ENCODE assay signal across 21 mouse cellular contexts in genomic region chr5:30518547-30518946, GRCm38 (mm10). TPM values are rescaled to one million over a fixed set of nuclear protein-coding genes. Genes with fewer than 3 reads are reported as not detected.
DNase-seq lines count a peak whose midpoint lies in the region; ATAC-seq and TF ChIP-seq lines count a peak whose summit lies in the region.
"Had no signal": no experiment of that assay in that cellular context is flagged by ENCODE, and none has a peak within 500 bp of the region (broad histone marks: within the 10 kb centered on the region; RNA-seq: fewer than 3 reads in every experiment).

No protein-coding gene starts in this region.

- 0 out of 2 replicates have a peak overlapping the region, but pooled peaks have one; percentile 1 for H3K9ac ChIP-seq in heart, embryonic 11.5 days (ENCODE audit: low read depth, low read length)
- H3K9ac ChIP-seq in stomach, embryonic 14.5 days (replicated peaks; ENCODE audit: low read depth, low read length), result no peak overlapping the region
- no peak overlapping the region for H3K9ac ChIP-seq in stomach, postnatal 0 days (ENCODE audit: low read length)
- H3K9ac ChIP-seq in liver, embryonic 12.5 days, result no peak overlapping the region
- H3K9ac ChIP-seq in stomach, embryonic 16.5 days (ENCODE audit: low read length), result no peak overlapping the region; the same call in 1 of the 2 replicates
- no peak overlapping the region for H3K9ac ChIP-seq in forebrain, embryonic 11.5 days (ENCODE audit: low read length)
- H3K9ac ChIP-seq: forebrain, embryonic 13.5 days had no signal

- no peaks in the 10 kb centered on the region for H3K36me3 ChIP-seq in heart, embryonic 11.5 days (ENCODE audit: control insufficient read depth, insufficient read depth, low read length)
- no peaks in the 10 kb centered on the region for H3K36me3 ChIP-seq in stomach, embryonic 14.5 days (ENCODE audit: control insufficient read depth, insufficient read depth, low read length)
- H3K36me3 ChIP-seq in stomach, postnatal 0 days (ENCODE audit: control insufficient read depth, insufficient read depth, low read length), result no peaks in the 10 kb centered on the region
- no peaks in the 10 kb centered on the region for H3K36me3 ChIP-seq in liver, embryonic 12.5 days
- H3K36me3 ChIP-seq in stomach, embryonic 16.5 days (ENCODE audit: control insufficient read depth, insufficient read depth, low read length), result no peaks in the 10 kb centered on the region
- no peaks in the 10 kb centered on the region for H3K36me3 ChIP-seq in forebrain, embryonic 11.5 days (ENCODE audit: control insufficient read depth, insufficient read depth, low read length)

- WGBS in heart, embryonic 11.5 days (ENCODE audit: insufficient replicate concordance), result 67% methylated on average over 6 of the region's 6 CpGs
- 61% methylated on average over 6 of the region's 6 CpGs for WGBS in stomach, embryonic 14.5 days
- WGBS in stomach, postnatal 0 days, result 52% methylated on average over 6 of the region's 6 CpGs
- WGBS in liver, embryonic 12.5 days (ENCODE audit: insufficient replicate concordance), result 41% methylated on average over 6 of the region's 6 CpGs
- WGBS in stomach, embryonic 16.5 days, result 58% methylated on average over 6 of the region's 6 CpGs
- WGBS in forebrain, embryonic 11.5 days, result 81% methylated on average over 6 of the region's 6 CpGs

- no peaks in the 10 kb centered on the region for H3K9me3 ChIP-seq in heart, embryonic 11.5 days (replicated peaks; ENCODE audit: control insufficient read depth, low read length)
- no peaks in the 10 kb centered on the region for H3K9me3 ChIP-seq in stomach, embryonic 14.5 days (ENCODE audit: control insufficient read depth, low read depth, low read length)
- H3K9me3 ChIP-seq in stomach, postnatal 0 days (ENCODE audit: control insufficient read depth, low read length), result no peaks in the 10 kb centered on the region
- H3K9me3 ChIP-seq in liver, embryonic 12.5 days (replicated peaks), result no peaks in the 10 kb centered on the region
- no peaks in the 10 kb centered on the region for H3K9me3 ChIP-seq in stomach, embryonic 16.5 days (replicated peaks; ENCODE audit: control insufficient read depth, low read length)
- H3K9me3 ChIP-seq in forebrain, embryonic 11.5 days (ENCODE audit: control insufficient read depth, low read length), result no peaks in the 10 kb centered on the region
- H3K9me3 ChIP-seq: forebrain, embryonic 13.5 days had no signal

- H3K4me2 ChIP-seq in heart, embryonic 11.5 days, result no peak overlapping the region
- no peak overlapping the region for H3K4me2 ChIP-seq in stomach, embryonic 14.5 days (replicated peaks; ENCODE audit: low read depth, low read length)
- H3K4me2 ChIP-seq in stomach, postnatal 0 days (replicated peaks; ENCODE audit: low read depth), result no peak overlapping the region
- H3K4me2 ChIP-seq in liver, embryonic 12.5 days, result peak overlapping the region; percentile 41
- no peak overlapping the region for H3K4me2 ChIP-seq in stomach, embryonic 16.5 days (ENCODE audit: low read depth, low read length)
- H3K4me2 ChIP-seq in forebrain, embryonic 11.5 days (ENCODE audit: low read depth, low read length, severe bottlenecking), result no peak overlapping the region
- H3K4me2 ChIP-seq: forebrain, embryonic 13.5 days had no signal

- intact Hi-C loops in heart, postnatal 10 days (cut with DNase I), result loop anchor here (5.0 to 10.0 kb wide), 3 partner anchors 69 to 256 kb away; partner anchors contain the start of gene Kcnk3

- no peaks in the 10 kb centered on the region for H3K27me3 ChIP-seq in heart, embryonic 11.5 days (ENCODE audit: control insufficient read depth, insufficient read depth, low read length)
- no peaks in the 10 kb centered on the region for H3K27me3 ChIP-seq in stomach, embryonic 14.5 days (ENCODE audit: control insufficient read depth, insufficient read depth, low read length)
- H3K27me3 ChIP-seq in stomach, postnatal 0 days (ENCODE audit: control insufficient read depth, insufficient read depth, low read length), result no peaks in the 10 kb centered on the region
- peaks cover 7% of the 10 kb centered on the region; the same call in 1 of the 2 replicates for H3K27me3 ChIP-seq in liver, embryonic 12.5 days (replicated peaks)
- no peaks in the 10 kb centered on the region for H3K27me3 ChIP-seq in stomach, embryonic 16.5 days (ENCODE audit: control insufficient read depth, insufficient read depth, low read length)
- no peaks in the 10 kb centered on the region for H3K27me3 ChIP-seq in forebrain, embryonic 11.5 days (ENCODE audit: control insufficient read depth, insufficient read depth, low read length)
- H3K27me3 ChIP-seq: forebrain, embryonic 13.5 days had no signal

- TF ChIP-seq EP300 in stomach, postnatal 0 days (optimal IDR thresholded peaks at IDR 0.05), result no peak

- H3K4me3 ChIP-seq in heart, embryonic 11.5 days (ENCODE audit: low read depth, low read length), result no peak overlapping the region
- no peak overlapping the region for H3K4me3 ChIP-seq in stomach, embryonic 14.5 days (ENCODE audit: low read depth, low read length)
- no peak overlapping the region for H3K4me3 ChIP-seq in stomach, postnatal 0 days (ENCODE audit: low read depth, low read length)
- no peak overlapping the region for H3K4me3 ChIP-seq in liver, embryonic 12.5 days
- H3K4me3 ChIP-seq in stomach, embryonic 16.5 days (replicated peaks; ENCODE audit: low read length), result no peak overlapping the region
- H3K4me3 ChIP-seq in forebrain, embryonic 11.5 days (ENCODE audit: low read depth, low read length), result no peak overlapping the region
- H3K4me3 ChIP-seq: forebrain, embryonic 13.5 days; gastrocnemius, adult 2 months had no signal

- ATAC-seq in heart, embryonic 11.5 days (replicated peaks; ENCODE audit: insufficient number of reproducible peaks, low FRiP score, low TSS enrichment), result no peak
- ATAC-seq in stomach, embryonic 14.5 days (ENCODE audit: insufficient number of reproducible peaks, insufficient read depth, low FRiP score, low read depth), result no peak
- no peak for ATAC-seq in stomach, postnatal 0 days (ENCODE audit: low FRiP score, low TSS enrichment)
- ATAC-seq in liver, embryonic 12.5 days, result peak; percentile 89
- no peak for ATAC-seq in stomach, embryonic 16.5 days (ENCODE audit: insufficient read depth, low FRiP score)
- ATAC-seq in forebrain, embryonic 11.5 days (replicated peaks; ENCODE audit: low FRiP score), result no peak
- ATAC-seq: forebrain, embryonic 13.5 days; inflammation-experienced regulatory T-cells, adult 6 months; Patski had no signal

- no peak for TF ChIP-seq CTCF in stomach, postnatal 0 days (IDR thresholded peaks at IDR 0.05; ENCODE audit: low read depth)

- DNase-seq in heart, postnatal 10 days, result no peak
- DNase-seq in stomach, postnatal 0 days (ENCODE audit: low spot score), result no peak
- no peak for DNase-seq in forebrain, embryonic 11.5 days (ENCODE audit: low spot score)
- DNase-seq in urinary bladder, postnatal 25 days (ENCODE audit: low spot score), result no peak
- DNase-seq: cerebellum, adult 18-20 months; gastrocnemius, adult 2 months; heart, adult 11 months had no signal

- H3K27ac ChIP-seq in heart, embryonic 11.5 days (ENCODE audit: low read depth, low read length), result no peak overlapping the region
- peak overlapping the region; percentile 72; the same call in 1 of the 2 replicates for H3K27ac ChIP-seq in stomach, embryonic 14.5 days (ENCODE audit: low read length)
- H3K27ac ChIP-seq in stomach, postnatal 0 days (replicated peaks), result no peak overlapping the region
- H3K27ac ChIP-seq in liver, embryonic 12.5 days, result peak overlapping the region; percentile 81
- H3K27ac ChIP-seq in stomach, embryonic 16.5 days (ENCODE audit: low read length), result peak overlapping the region; percentile 71
- H3K27ac ChIP-seq in forebrain, embryonic 11.5 days (ENCODE audit: low read depth, low read length), result no peak overlapping the region
- H3K27ac ChIP-seq: forebrain, embryonic 13.5 days; gastrocnemius, adult 2 months; kidney, postnatal 0 days had no signal

- peaks cover 6% of the 10 kb centered on the region; the same call in 1 of the 2 replicates for H3K4me1 ChIP-seq in heart, embryonic 11.5 days (ENCODE audit: control insufficient read depth, insufficient read depth, low read length)
- peaks cover 25% of the 10 kb centered on the region for H3K4me1 ChIP-seq in stomach, embryonic 14.5 days (ENCODE audit: control insufficient read depth, insufficient read depth, low read length)
- peaks cover 3% of the 10 kb centered on the region; the same call in 1 of the 2 replicates for H3K4me1 ChIP-seq in stomach, postnatal 0 days (replicated peaks; ENCODE audit: control insufficient read depth, insufficient read depth)
- peaks cover 37% of the 10 kb centered on the region for H3K4me1 ChIP-seq in liver, embryonic 12.5 days
- peaks cover 27% of the 10 kb centered on the region for H3K4me1 ChIP-seq in stomach, embryonic 16.5 days (ENCODE audit: control insufficient read depth, insufficient read depth, low read length)
- H3K4me1 ChIP-seq in forebrain, embryonic 11.5 days (replicated peaks; ENCODE audit: control insufficient read depth, insufficient read depth, low read length), result no peaks in the 10 kb centered on the region; the same call in 1 of the 2 replicates

RNA-seq across cellular contexts. Expression of gene Cib4, which starts 27.1 kb away (rescaled TPM):
- not detected in 2 replicates for polyA plus RNA-seq in heart, embryonic 11.5 days (2014; fragmentation: Nextera tagmentation; extraction: Ambion mirVana)
- not detected for total RNA-seq in heart, postnatal 10 days (2021)
- polyA plus RNA-seq in stomach, embryonic 14.5 days (2014; fragmentation: Nextera tagmentation; extraction: Ambion mirVana), result not detected in 2 replicates
- polyA plus RNA-seq in stomach, postnatal 0 days (2015; fragmentation: Nextera tagmentation; extraction: Ambion mirVana), result 0.17 and 0.30 TPM in 2 replicates
- not detected in 2 replicates for polyA plus RNA-seq in liver, embryonic 12.5 days (2016; fragmentation: Nextera tagmentation; extraction: Ambion mirVana)
- not detected in 2 replicates for polyA plus RNA-seq in stomach, embryonic 16.5 days (2015; fragmentation: Nextera tagmentation; extraction: Ambion mirVana)
- polyA plus RNA-seq in forebrain, embryonic 11.5 days (2014; fragmentation: Nextera tagmentation; extraction: Ambion mirVana), result not detected in 2 replicates
- total RNA-seq: CH12.LX; gastrocnemius, adult 2 months; hematopoietic stem cell, adult 5-6 weeks; layer of hippocampus, adult 8-10 months; left cerebral cortex, adult 8-10 months; neutrophil, adult 5-6 weeks had no signal
- polyA plus RNA-seq: embryonic facial prominence, embryonic 14.5 days; forebrain, embryonic 13.5 days; inflammation-experienced regulatory T-cells, adult 6 months; kidney, postnatal 0 days; Patski had no signal

RNA-seq across cellular contexts. Expression of gene 1700001C02Rik, which starts 52.7 kb away (rescaled TPM):
- not detected in 2 replicates for polyA plus RNA-seq in heart, embryonic 11.5 days (2014; fragmentation: Nextera tagmentation; extraction: Ambion mirVana)
- total RNA-seq in heart, postnatal 10 days (2021), result not detected
- polyA plus RNA-seq in stomach, embryonic 14.5 days (2014; fragmentation: Nextera tagmentation; extraction: Ambion mirVana), result not detected in 2 replicates
- polyA plus RNA-seq in stomach, postnatal 0 days (2015; fragmentation: Nextera tagmentation; extraction: Ambion mirVana), result not detected in 2 replicates
- not detected in 2 replicates for polyA plus RNA-seq in liver, embryonic 12.5 days (2016; fragmentation: Nextera tagmentation; extraction: Ambion mirVana)
- not detected in 2 replicates for polyA plus RNA-seq in stomach, embryonic 16.5 days (2015; fragmentation: Nextera tagmentation; extraction: Ambion mirVana)
- not detected in 2 replicates for polyA plus RNA-seq in forebrain, embryonic 11.5 days (2014; fragmentation: Nextera tagmentation; extraction: Ambion mirVana)
- total RNA-seq: CH12.LX; gastrocnemius, adult 2 months; hematopoietic stem cell, adult 5-6 weeks; neutrophil, adult 5-6 weeks had no signal
- polyA plus RNA-seq: inflammation-experienced regulatory T-cells, adult 6 months; kidney, postnatal 0 days; Patski had no signal

RNA-seq across cellular contexts. Expression of gene Otof, which starts 56.8 kb away (rescaled TPM):
- 0.03 and 0.13 TPM in 2 replicates for polyA plus RNA-seq in heart, embryonic 11.5 days (2014; fragmentation: Nextera tagmentation; extraction: Ambion mirVana)
- under 1 TPM in 1 of 2 experiments, not detected in 1; 0.02 TPM for total RNA-seq in heart, postnatal 10 days (2021)
- polyA plus RNA-seq in stomach, embryonic 14.5 days (2014; fragmentation: Nextera tagmentation; extraction: Ambion mirVana), result 0.34 and 0.48 TPM in 2 replicates
- polyA plus RNA-seq in stomach, postnatal 0 days (2015; fragmentation: Nextera tagmentation; extraction: Ambion mirVana), result 0.02 TPM in 2 replicates
- 0.02 TPM in 1 of 2 replicates, not detected in the other for polyA plus RNA-seq in liver, embryonic 12.5 days (2016; fragmentation: Nextera tagmentation; extraction: Ambion mirVana)
- polyA plus RNA-seq in stomach, embryonic 16.5 days (2015; fragmentation: Nextera tagmentation; extraction: Ambion mirVana), result 0.30 and 0.46 TPM in 2 replicates
- polyA plus RNA-seq in forebrain, embryonic 11.5 days (2014; fragmentation: Nextera tagmentation; extraction: Ambion mirVana), result 0.09 and 0.13 TPM in 2 replicates
- total RNA-seq: hematopoietic stem cell, adult 5-6 weeks; neutrophil, adult 5-6 weeks had no signal
- polyA plus RNA-seq: inflammation-experienced regulatory T-cells, adult 6 months; Patski had no signal

Comparison
In these comparisons a context has a peak if more than half of its experiments do, and no peak if none do; other contexts are left out.
1. H3K27ac ChIP-seq: peak in stomach, embryonic 14.5 days (single experiment), liver, embryonic 12.5 days (single experiment) and stomach, embryonic 16.5 days (single experiment); none in heart, embryonic 11.5 days (single experiment), stomach, postnatal 0 days (single experiment) and forebrain, embryonic 11.5 days (single experiment).